Mouse (Mus musculus) erythroblast, embryonic 14.5 days (primary cell): ENCODE data around the gene Arl15. TPM values are rescaled to one million over a fixed set of nuclear protein-coding genes. Genes with fewer than 3 reads are reported as not detected.

Experiments used
- H3K27me3 ChIP-seq: 2 replicates; pipeline ENCODE4 v1.6.1; 2012; ENCODE audit warnings: inconsistent platforms; ENCODE audit not compliant: control insufficient read depth
- H3K36me3 ChIP-seq: 2 replicates; pipeline ENCODE4 v1.6.1; 2012; ENCODE audit warnings: mild to moderate bottlenecking, inconsistent platforms; ENCODE audit not compliant: control insufficient read depth
- H3K4me1 ChIP-seq: 2 replicates; pipeline ENCODE4 v1.6.1; 2012; ENCODE audit warnings: inconsistent platforms; ENCODE audit not compliant: control insufficient read depth
- H3K4me3 ChIP-seq: replicated peaks from 2 replicates; pipeline ENCODE3; 2012; ENCODE audit warnings: moderate library complexity, mild to moderate bottlenecking, inconsistent platforms
- H3K9me3 ChIP-seq: 2 replicates; pipeline ENCODE4 v1.6.1; 2012; ENCODE audit warnings: low read length, inconsistent platforms, mixed read lengths; ENCODE audit not compliant: control insufficient read depth
- GATA1 ChIP-seq: IDR thresholded peaks from 2 replicates; pipeline ENCODE4 v1.6.1; 2012; ENCODE audit warnings: low read length, inconsistent platforms, mixed read lengths
- TAL1 ChIP-seq: IDR thresholded peaks from 3 replicates; pipeline ENCODE4 v1.6.1; 2012; ENCODE audit warnings: low read length, inconsistent platforms, mixed read lengths
- polyA plus RNA-seq: library from polyadenylated mRNA; stranded (reverse); fragments of >175 nt; gene quantifications from 2 replicates; pipeline ENCODE4 v1.2.3, GENCODE M21; 2012

Gene Arl15
- polyA plus RNA-seq, 1 experiment, result not detected

DNA sequence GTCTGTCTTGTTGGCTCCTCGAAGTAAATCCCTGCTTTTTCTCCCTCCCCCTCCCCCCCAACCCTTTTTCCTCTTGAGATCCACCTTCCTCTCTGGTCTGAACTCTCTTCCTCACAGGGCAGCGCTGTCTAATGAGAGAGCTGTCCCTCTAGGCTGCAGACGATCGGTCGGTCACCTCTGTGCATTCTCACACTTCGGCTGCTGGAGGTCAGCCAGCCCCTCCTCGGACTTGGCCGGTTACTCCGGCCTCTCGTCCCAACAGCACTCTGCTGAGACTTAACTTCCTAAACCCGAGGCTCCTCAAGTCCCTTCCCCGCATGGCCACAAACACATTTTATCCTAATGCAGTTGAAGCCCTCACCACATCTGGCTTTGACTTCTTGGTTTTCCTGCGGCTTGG is 77.5 kb downstream of the Arl15 start:
- Histone ChIP-seq H3K9me3 (no peaks in the 10 kb centered on the region), H3K4me3 (no peak overlapping the region), H3K4me1 (peaks cover 21% of the 10 kb centered on the region), H3K27me3 (no peaks in the 10 kb centered on the region), H3K36me3 (no peaks in the 10 kb centered on the region)
- TF ChIP-seq GATA1 (no peak), TAL1 (no peak)

DNA sequence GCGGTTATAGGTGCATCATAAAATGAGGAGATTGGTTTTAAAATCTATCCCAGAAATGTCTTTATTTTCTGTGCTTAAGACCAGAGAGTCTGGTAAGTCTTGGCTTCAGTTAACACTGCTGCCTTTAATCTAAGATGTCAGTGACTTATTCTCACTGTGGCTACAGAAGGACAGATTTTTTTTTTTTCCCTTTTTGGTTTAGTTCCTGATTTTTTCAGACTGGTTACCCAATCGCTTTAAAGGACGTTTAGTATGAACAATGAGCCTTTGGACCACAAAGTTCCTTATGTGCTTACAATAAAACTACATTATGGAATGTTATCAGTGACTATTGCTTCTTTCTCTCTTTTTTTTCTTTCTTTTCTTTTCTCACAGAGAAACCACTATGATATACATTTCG is 81.4 kb downstream of the Arl15 start:
- TF ChIP-seq GATA1 (no peak), TAL1 (no peak)
- Histone ChIP-seq H3K27me3 (no peaks in the 10 kb centered on the region; the same call in 1 of the 2 replicates), H3K4me3 (no peak overlapping the region), H3K4me1 (peaks cover 3% of the 10 kb centered on the region), H3K9me3 (no peaks in the 10 kb centered on the region), H3K36me3 (no peaks in the 10 kb centered on the region)

DNA sequence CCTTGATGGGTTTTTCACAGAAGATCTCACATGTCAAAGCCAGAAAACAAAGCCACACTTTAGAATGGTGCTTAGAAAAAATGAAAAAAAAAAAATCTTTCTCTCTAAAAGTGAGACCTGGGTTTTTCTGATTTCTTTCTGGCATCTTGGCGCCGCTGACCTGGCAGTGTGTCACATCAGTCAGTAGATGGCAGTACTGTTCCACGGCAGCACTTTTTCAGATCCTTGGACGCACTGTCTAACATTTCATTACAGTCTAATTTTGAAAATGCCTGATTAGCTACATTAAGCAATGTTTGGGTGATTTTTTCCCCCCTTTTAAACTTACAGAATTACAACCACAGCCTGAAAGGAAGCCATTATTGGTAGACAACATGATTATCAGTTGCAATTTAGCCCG is 83.1 kb downstream of the Arl15 start:
- Histone ChIP-seq H3K9me3 (no peaks in the 10 kb centered on the region), H3K4me1 (no peaks in the 10 kb centered on the region), H3K27me3 (no peaks in the 10 kb centered on the region; the same call in 1 of the 2 replicates), H3K4me3 (no peak overlapping the region), H3K36me3 (no peaks in the 10 kb centered on the region)
- TF ChIP-seq GATA1 (no peak), TAL1 (no peak)

DNA sequence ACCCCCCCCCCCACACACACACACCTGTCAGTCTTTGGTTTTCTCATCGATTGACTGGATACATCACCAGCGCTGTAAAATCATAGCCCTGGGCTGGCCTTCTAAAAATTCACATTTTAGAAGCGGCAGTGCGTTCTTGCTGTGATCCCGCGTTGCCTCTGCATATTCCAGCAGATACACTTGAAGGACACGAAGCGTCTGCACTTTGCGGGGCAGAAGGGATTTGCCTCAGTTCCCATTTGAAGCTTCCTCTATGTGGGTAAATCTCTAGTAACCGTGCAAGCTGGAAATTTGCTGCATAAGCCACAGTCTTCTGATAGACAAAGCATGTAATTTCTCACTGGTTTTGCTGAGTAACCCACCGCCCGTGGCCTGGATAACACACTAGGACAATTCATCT is 84.3 kb downstream of the Arl15 start:
- H3K36me3 ChIP-seq, result no peaks in the 10 kb centered on the region
- no peaks in the 10 kb centered on the region; the same call in 1 of the 2 replicates for H3K27me3 ChIP-seq
- H3K9me3 ChIP-seq, result no peaks in the 10 kb centered on the region
- no peaks in the 10 kb centered on the region for H3K4me1 ChIP-seq
- no peak overlapping the region for H3K4me3 ChIP-seq
- no peak for TF ChIP-seq GATA1
- TF ChIP-seq TAL1, result no peak

DNA sequence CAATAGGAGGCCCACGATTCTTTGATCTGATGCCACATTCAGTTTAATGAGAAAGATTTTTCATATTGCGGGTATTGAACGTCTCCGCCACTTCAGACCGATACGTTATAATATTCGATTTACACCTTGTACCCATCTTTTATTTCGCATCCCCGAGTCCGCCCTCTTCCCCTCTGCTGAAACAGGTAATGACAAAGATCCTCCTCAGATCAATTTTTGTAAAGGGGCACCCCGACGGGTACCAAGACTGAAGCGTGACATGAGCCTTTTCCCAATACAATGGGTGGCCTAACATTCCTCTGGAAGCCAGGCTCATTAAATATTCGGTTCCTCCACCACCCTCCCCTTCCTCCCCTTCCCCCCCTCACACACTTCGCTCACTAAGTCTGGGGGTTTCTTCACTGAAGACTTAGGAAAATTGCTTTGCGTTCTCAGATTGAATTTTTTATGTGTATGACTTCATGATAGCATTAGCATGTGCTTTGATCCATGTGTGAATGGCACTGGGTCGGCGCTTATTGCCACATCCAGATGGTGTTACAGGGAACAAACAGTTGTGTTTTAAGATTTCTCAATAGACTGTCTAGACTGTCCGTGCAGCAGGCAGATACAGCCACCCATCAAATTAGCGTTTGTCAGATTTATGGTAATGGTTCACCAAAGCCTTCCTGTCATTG is 85.5 kb downstream of the Arl15 start:
- H3K36me3 ChIP-seq, result no peaks in the 10 kb centered on the region
- H3K4me1 ChIP-seq, result no peaks in the 10 kb centered on the region
- H3K27me3 ChIP-seq, result no peaks in the 10 kb centered on the region; the same call in 1 of the 2 replicates
- TF ChIP-seq TAL1 (no peak), GATA1 (no peak)
- H3K4me3 ChIP-seq, result no peak overlapping the region
- no peaks in the 10 kb centered on the region for H3K9me3 ChIP-seq

DNA sequence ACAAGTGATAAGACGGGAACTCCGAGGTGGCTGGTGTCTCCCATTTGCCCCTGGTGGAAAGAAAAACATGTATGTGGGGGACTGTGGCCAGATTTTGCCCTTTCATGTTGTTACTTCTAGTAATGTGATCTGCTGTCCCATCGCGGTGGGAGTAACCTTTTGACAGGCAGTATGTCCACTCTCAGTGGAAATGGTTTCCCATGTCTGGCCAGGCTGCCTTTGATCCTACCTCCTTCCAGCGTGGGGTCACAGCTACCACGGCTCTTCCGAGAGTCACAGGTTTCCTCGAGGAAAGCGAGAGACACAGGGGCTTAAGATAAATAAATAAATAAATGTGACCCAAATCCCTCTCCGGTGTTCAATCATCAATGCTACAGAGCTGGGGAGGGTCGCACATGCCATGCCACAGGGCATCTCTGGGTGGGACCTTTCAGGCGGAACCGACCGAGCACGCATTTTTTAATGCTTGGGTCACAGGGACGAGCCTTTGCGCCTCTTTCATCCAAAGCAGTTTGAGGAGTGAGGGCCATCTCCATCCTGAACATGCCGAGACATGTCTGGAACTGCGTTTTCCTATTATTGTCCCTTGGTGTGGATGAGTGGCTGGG is 86.4 kb downstream of the Arl15 start:
- H3K4me3 ChIP-seq, result no peak overlapping the region
- no peaks in the 10 kb centered on the region for H3K9me3 ChIP-seq
- H3K36me3 ChIP-seq, result no peaks in the 10 kb centered on the region
- H3K27me3 ChIP-seq, result no peaks in the 10 kb centered on the region; the same call in 1 of the 2 replicates
- TF ChIP-seq TAL1, result no peak
- no peak for TF ChIP-seq GATA1
- H3K4me1 ChIP-seq, result no peaks in the 10 kb centered on the region

DNA sequence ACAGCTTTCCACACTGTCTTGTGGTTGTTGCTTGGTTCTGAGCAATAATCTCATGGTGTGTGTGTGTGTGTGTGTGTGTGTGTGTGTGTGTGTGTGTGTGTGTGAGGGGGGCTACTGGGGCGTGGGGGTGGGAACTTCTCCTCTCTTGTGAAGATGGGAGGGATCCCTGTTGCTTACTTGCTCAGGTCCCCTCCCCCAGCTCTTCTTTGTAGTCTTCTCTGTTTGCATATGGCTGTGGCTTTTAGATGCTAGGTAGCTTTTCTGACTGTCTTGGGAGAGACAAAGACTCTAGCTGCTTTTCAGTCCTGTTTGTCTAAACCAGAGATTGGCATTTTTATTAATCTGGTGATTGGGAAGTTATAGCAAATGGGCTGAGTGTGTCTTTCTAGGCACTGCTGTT is 88.7 kb downstream of the Arl15 start:
- Histone ChIP-seq H3K4me1 (no peaks in the 10 kb centered on the region), H3K27me3 (no peaks in the 10 kb centered on the region; the same call in 1 of the 2 replicates), H3K36me3 (no peaks in the 10 kb centered on the region), H3K4me3 (no peak overlapping the region), H3K9me3 (no peaks in the 10 kb centered on the region)
- TF ChIP-seq TAL1, result no peak
- no peak for TF ChIP-seq GATA1

DNA sequence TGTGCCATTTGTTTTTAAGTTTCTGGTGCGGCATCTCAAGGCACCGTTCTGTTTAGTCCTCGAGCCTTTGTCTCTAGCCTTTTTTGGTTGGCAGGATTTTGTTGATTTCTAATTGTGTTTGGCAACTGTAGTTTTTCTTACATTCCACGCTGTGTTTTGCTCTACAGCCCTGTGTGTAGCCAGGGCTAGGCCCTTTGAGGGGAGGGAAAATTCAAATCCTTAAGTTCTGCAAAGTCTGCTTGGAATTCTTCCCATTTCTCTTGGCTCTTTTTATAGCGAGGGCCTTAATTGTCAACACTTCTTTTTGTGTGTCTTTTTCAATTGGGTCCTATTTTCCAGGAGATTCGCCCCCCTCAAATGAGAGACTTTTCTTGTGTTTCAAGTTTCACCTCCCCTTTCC is 92.8 kb downstream of the Arl15 start:
- Histone ChIP-seq H3K36me3 (no peaks in the 10 kb centered on the region), H3K9me3 (no peaks in the 10 kb centered on the region), H3K4me3 (no peak overlapping the region), H3K4me1 (no peaks in the 10 kb centered on the region), H3K27me3 (no peaks in the 10 kb centered on the region)
- no peak for TF ChIP-seq GATA1
- TF ChIP-seq TAL1, result no peak

DNA sequence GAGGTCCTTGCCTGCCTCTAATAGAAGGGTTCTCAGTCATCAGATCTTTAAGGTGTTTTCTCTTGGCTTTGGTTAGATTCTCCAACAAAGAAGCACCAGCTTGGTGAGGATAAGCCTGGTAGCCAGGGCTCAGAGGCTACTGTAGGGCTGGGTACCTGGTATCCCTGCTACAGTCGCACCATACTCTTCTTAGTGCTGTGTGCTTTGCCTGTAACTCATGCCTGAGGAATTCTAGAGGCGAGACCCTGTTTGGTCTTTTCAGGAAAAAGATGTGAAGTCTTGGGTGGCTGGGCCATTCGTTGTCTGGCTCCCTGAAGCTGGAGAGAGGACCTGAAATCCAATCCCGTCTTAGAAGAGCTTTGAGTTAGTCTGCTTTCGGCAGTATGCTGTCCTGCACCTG is 93.8 kb downstream of the Arl15 start:
- Histone ChIP-seq H3K36me3 (no peaks in the 10 kb centered on the region), H3K27me3 (no peaks in the 10 kb centered on the region), H3K4me1 (no peaks in the 10 kb centered on the region), H3K4me3 (no peak overlapping the region), H3K9me3 (no peaks in the 10 kb centered on the region)
- no peak for TF ChIP-seq GATA1
- TF ChIP-seq TAL1, result no peak
